Mouse (Mus musculus) layer of hippocampus, adult 9-10 months (tissue): ENCODE measurements at regions not wholly inside any gene's neighbourhood (a gene's known extent, or its start where the extent isn't known, plus 50 kb on each side); places are given as distances from the start of the nearest gene placed in this dataset.

Source experiments
- DNase-seq: peaks from one replicate; pipeline ENCODE4 v3.0.0; 2022; ENCODE audit warnings: low spot score

DNA sequence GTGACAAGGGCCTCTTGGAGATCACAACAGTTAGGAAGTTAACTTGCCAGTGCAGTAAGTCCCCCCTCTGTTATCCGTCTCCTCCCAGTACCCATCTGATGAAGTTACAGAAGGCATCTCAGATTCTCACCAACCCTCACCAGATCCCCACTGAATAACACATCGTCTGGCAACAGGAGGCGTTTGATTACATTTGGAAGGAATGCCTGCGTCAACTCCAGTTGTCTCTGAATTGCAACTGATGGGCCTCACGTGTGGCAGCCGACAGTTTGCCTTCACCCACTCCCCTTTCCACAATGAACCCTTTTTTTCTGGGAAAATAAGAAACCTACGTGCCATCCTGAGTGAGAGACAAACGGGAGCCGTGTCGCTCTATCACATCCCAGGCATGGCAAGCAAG lies 64.8 kb upstream of the Bcl6 start:
- DNase-seq = peak; percentile 20

GRCm38 (mm10) chr16:24050856-24051640 lies 62.4 kb upstream of the Bcl6 start:
- no peak for DNase-seq

DNA sequence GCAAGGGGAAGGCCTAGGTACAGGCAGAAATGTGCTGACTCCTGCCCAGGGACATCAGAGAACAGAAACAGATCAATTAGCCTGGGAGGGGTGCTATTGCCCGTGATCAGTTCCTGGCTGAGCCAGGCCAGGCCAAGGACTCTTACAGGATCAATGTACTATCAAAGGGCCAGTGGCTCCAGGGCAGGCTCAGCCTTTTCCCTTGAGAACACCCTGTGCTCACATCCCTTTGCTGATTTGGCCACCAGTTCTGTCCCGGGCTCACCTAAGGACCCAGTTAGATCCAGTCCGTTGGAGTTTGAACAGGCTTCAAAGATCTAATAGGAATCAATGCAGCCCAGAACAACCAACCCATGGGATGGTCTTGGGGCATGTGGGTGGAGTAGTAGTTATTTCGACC lies 55.1 kb upstream of the Bcl6 start:
- no peak for DNase-seq

DNA sequence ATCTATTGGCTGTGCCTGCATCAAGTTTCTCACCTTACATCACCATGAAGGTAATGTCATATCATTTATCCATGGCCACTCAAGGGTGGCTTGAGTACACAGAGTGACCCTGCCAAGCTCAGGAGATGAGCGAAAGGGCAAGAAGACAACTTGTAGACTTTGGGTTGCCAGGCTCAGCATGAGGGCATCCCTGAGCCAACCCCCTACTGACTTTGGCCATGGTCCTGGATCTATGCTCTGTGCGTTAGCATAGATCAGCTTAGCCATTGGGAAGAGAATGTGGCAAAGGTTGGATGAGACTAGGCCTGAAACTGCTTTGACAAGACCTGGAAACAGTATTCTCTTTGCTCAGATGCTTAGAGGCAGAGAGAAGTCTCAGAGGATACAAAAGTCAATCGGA lies 54.3 kb upstream of the Bcl6 start:
- no peak for DNase-seq

DNA sequence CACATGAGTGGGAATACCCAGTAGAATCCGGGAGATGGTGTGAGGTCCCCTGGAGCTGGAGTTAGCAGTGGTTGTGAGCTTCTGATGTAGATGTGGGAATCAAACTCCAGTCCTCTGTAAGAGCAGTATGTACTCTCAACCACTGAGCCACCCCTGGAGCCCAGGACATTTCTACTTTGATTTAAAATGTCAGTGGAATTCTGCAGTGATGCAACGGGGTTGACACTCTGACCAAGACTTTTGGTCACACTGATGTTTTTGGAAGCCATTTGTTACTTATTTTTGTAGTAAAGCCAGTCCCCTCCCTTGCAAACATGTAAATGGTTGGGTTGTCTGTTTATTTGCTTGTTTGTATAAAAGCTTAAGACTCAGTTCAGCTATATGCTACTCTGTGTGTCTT lies 53.6 kb upstream of the Bcl6 start:
- DNase-seq = no peak

DNA sequence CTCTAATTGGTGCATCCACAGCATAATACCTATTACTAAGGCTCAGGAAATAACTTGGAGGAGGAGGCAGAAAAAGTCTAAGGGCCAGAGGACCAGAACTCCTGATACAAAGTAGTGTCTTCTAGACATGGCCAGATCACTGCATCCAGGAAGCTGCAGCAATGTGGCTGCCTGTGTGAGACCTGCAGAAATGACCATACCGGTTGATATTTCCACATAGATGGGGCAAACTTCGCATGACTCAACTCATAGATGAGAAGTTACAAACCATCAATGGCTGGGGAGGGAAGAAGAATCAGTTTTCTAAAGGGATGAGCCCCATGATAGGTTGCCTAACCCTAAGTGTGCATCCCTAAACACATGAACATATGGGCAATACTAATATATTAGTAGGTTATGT lies 52.8 kb upstream of the Bcl6 start:
- no peak for DNase-seq

GRCm38 (mm10) chr16:24039765-24040164 lies 51.1 kb upstream of the Bcl6 start:
- DNase-seq = no peak
